Mouse (Mus musculus) left cerebral cortex, postnatal 14 days (tissue): Measurements from ENCODE around the gene Hsd11b2. TPM values are rescaled to one million over a fixed set of nuclear protein-coding genes. Genes with fewer than 3 reads are reported as not detected.

Experiments used
- total RNA-seq, 2 experiments: library from RNA; stranded (reverse); gene quantifications; 2 replicates each; pipeline ENCODE4 v1.2.3; 2021

Hsd11b2 gene
- total RNA-seq, 2 experiments from 2014 or later = not detected

Other genes starting within 250 kb of the Hsd11b2 start
- 1 to 10 TPM; 1.5 to 2.3 TPM for gene Hsf4, start 249.0 kb upstream of the Hsd11b2 start, total RNA-seq
- 1 to 10 TPM; 4.5 to 5.1 TPM for gene Nol3, start 242.6 kb upstream of the Hsd11b2 start, total RNA-seq
- gene 4931428F04Rik, start 228.9 kb upstream of the Hsd11b2 start, total RNA-seq = 10 to 100 TPM; 31.7 to 38.2 TPM
- gene Exoc3l, start 222.7 kb upstream of the Hsd11b2 start, total RNA-seq = 1 to 10 TPM; 1.7 to 2.0 TPM
- gene E2f4, start 221.1 kb upstream of the Hsd11b2 start, total RNA-seq = 10 to 100 TPM; 31.5 to 32.1 TPM
- under 1 TPM; 0.31 to 0.91 TPM for gene Elmo3, start 213.2 kb upstream of the Hsd11b2 start, total RNA-seq
- 1 to 10 TPM; 5.1 to 6.9 TPM for gene Lrrc29, start 192.5 kb upstream of the Hsd11b2 start, total RNA-seq
- gene Tmem208, start 192.4 kb upstream of the Hsd11b2 start, total RNA-seq = 10 to 100 TPM; 42.2 to 43.1 TPM
- 1 to 10 TPM; 2.8 to 2.9 TPM for gene Fhod1, start 170.8 kb upstream of the Hsd11b2 start, total RNA-seq
- 10 to 100 TPM; 25.0 to 35.1 TPM for gene Slc9a5, start 169.9 kb upstream of the Hsd11b2 start, total RNA-seq
- 1 to 10 TPM; 1.7 to 4.9 TPM for gene Plekhg4, start 145.5 kb upstream of the Hsd11b2 start, total RNA-seq
- not detected for gene Kctd19, start 105.3 kb upstream of the Hsd11b2 start, total RNA-seq
- under 1 TPM in 1 of 2 experiments, not detected in 1; 0.40 TPM for gene Lrrc36, start 105.2 kb upstream of the Hsd11b2 start, total RNA-seq
- 10 to 100 TPM; 41.2 to 49.7 TPM for gene Tppp3, start 47.2 kb upstream of the Hsd11b2 start, total RNA-seq
- 10 to 100 TPM; 26.8 to 27.5 TPM for gene Zdhhc1, start 21.9 kb upstream of the Hsd11b2 start, total RNA-seq
- gene Atp6v0d1, start 47.3 kb downstream of the Hsd11b2 start, total RNA-seq = 100 to 1,000 TPM; 347 to 370 TPM
- gene Ripor1, start 86.5 kb downstream of the Hsd11b2 start, total RNA-seq = 10 to 100 TPM; 81.0 to 81.3 TPM
- gene Ctcf, start 117.8 kb downstream of the Hsd11b2 start, total RNA-seq = 10 to 100 TPM; 57.5 to 58.9 TPM
- gene Agrp, start 118.6 kb downstream of the Hsd11b2 start, total RNA-seq = under 1 TPM in 1 of 2 experiments, not detected in 1; 0.51 TPM
- 10 to 100 TPM; 55.4 to 56.2 TPM for gene Carmil2, start 167.5 kb downstream of the Hsd11b2 start, total RNA-seq
- gene Acd, start 182.3 kb downstream of the Hsd11b2 start, total RNA-seq = 10 to 100 TPM; 46.1 to 47.9 TPM
- 10 to 100 TPM; 45.6 to 49.5 TPM for gene Pard6a, start 182.4 kb downstream of the Hsd11b2 start, total RNA-seq
- gene 4933405L10Rik, start 188.9 kb downstream of the Hsd11b2 start, total RNA-seq = under 1 TPM in 1 of 2 experiments, not detected in 1; 0.78 TPM
- gene Enkd1, start 189.5 kb downstream of the Hsd11b2 start, total RNA-seq = 10 to 100 TPM in 1 of 2 experiments, 1 to 10 TPM in 1; 10.0 to 12.3 TPM
- 10 to 100 TPM; 20.6 to 20.9 TPM for gene Gfod2, start 239.9 kb downstream of the Hsd11b2 start, total RNA-seq